Comparison of ENCODE assay signal across 31 mouse cellular contexts in the genomic region with DNA sequence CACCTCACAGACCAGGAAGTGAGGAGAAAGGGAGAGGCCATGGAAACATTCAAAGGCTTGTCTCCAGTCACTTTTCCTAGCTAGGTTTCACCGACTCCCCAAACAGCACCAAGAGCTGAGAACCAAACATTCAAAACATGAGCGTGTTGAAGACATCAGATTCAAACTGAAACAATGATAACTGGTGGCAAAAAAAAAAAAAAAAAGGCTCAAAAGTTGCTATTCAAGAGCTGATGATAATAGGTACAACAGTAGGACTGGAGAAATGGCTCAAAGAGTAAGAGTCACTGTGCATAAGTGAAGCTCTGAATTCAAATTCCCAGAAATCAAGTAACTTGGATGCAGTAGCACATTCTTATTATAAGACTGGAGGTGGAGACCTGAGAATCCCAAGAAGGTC.
"Had no signal": no experiment of that assay in that cellular context is flagged by ENCODE, and none has a peak within 500 bp of the region (broad histone marks: within the 10 kb centered on the region; RNA-seq: fewer than 3 reads in every experiment).

No protein-coding gene starts in this region.

- H3K4me2 ChIP-seq: heart, embryonic 11.5 days; heart, embryonic 12.5 days; heart, embryonic 13.5 days; heart, embryonic 15.5 days; hindbrain, embryonic 12.5 days; hindbrain, embryonic 13.5 days; hindbrain, embryonic 14.5 days; hindbrain, embryonic 15.5 days; intestine, embryonic 15.5 days; kidney, embryonic 15.5 days had no signal

- H3K36me3 ChIP-seq: heart, embryonic 15.5 days; hindbrain, embryonic 13.5 days; hindbrain, embryonic 15.5 days; intestine, embryonic 15.5 days had no signal

- H3K9ac ChIP-seq: heart, embryonic 12.5 days; heart, embryonic 13.5 days; heart, embryonic 15.5 days; hindbrain, embryonic 12.5 days; hindbrain, embryonic 13.5 days; hindbrain, embryonic 14.5 days; hindbrain, embryonic 15.5 days; intestine, embryonic 15.5 days; kidney, embryonic 15.5 days had no signal

- DNase-seq: heart, postnatal 10 days; heart, postnatal 14 days; heart, postnatal 36 days; heart, postnatal 4 days; kidney, adult 11 months; kidney, adult 18-20 months; kidney, adult 2 months; kidney, adult 8-10 months; kidney, adult 9 months; kidney, postnatal 10 days; kidney, postnatal 14 days; kidney, postnatal 25 days; kidney, postnatal 36 days; kidney, postnatal 4 days; layer of hippocampus, adult 9-11 months; layer of hippocampus, postnatal 36 days had no signal

- H3K9me3 ChIP-seq: heart, embryonic 12.5 days; heart, embryonic 13.5 days; heart, embryonic 15.5 days; hindbrain, embryonic 10.5 days; hindbrain, embryonic 12.5 days; hindbrain, embryonic 13.5 days; hindbrain, embryonic 15.5 days; intestine, embryonic 15.5 days; kidney, embryonic 15.5 days had no signal

- H3K27ac ChIP-seq: heart, embryonic 13.5 days; heart, embryonic 15.5 days; hindbrain, embryonic 10.5 days; hindbrain, embryonic 12.5 days; hindbrain, embryonic 13.5 days; hindbrain, embryonic 14.5 days; hindbrain, embryonic 15.5 days; hindbrain, postnatal 0 days; intestine, embryonic 15.5 days; kidney, embryonic 15.5 days; kidney, postnatal 0 days; layer of hippocampus, adult 2 months; left cerebral cortex, adult 2 months had no signal

- H3K4me1 ChIP-seq: hindbrain, embryonic 10.5 days; hindbrain, embryonic 12.5 days; hindbrain, embryonic 15.5 days; intestine, embryonic 15.5 days; kidney, embryonic 15.5 days had no signal

- H3K4me3 ChIP-seq: heart, embryonic 12.5 days; heart, embryonic 13.5 days; heart, embryonic 15.5 days; hindbrain, embryonic 10.5 days; hindbrain, embryonic 12.5 days; hindbrain, embryonic 13.5 days; hindbrain, embryonic 15.5 days; intestine, embryonic 15.5 days; kidney, embryonic 15.5 days; layer of hippocampus, adult 2 months; left cerebral cortex, adult 2 months had no signal

- H3K27me3 ChIP-seq: heart, embryonic 12.5 days; heart, embryonic 13.5 days; heart, embryonic 15.5 days; hindbrain, embryonic 12.5 days; hindbrain, embryonic 13.5 days; hindbrain, embryonic 15.5 days; intestine, embryonic 15.5 days; kidney, embryonic 15.5 days had no signal
